Mouse (Mus musculus): Measurements from ENCODE around the gene Rnf180. TPM values are rescaled to one million over a fixed set of nuclear protein-coding genes. Genes with fewer than 3 reads are reported as not detected.

The Rnf180 gene
- polyA plus RNA-seq, 1 experiment from 2014 or later: 34.5 TPM

DNA sequence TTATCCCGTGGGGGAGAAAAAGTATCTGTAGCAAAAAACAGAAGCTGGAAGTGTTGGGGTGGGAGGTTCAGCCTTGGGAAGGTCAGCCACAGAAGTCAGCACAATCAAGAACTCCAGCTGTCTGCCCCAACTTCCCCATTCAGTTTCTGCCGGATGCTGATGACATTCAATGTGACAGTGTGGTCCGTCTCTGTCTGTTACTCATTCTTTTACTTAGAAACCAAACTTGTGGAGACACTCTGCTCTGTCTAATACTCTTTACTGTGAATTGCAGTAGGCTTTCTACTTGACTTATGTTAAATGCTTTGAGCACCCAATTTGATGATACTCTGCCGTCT is 5.4 kb upstream of the Rnf180 start:
- H3K4me2 ChIP-seq (ENCODE audit: low read length): no peak overlapping the region
- H3K36me3 ChIP-seq (ENCODE audit: control insufficient read depth, insufficient read depth, low read length): no peaks in the 10 kb centered on the region
- H3K9me3 ChIP-seq (ENCODE audit: control insufficient read depth, low read length): no peaks in the 10 kb centered on the region
- DNase-seq: no peak
- no peaks in the 10 kb centered on the region for H3K27me3 ChIP-seq (ENCODE audit: control insufficient read depth, insufficient read depth, low read length)
- no peak overlapping the region for H3K27ac ChIP-seq (replicated peaks; ENCODE audit: low read depth, low read length)
- H3K9ac ChIP-seq (replicated peaks; ENCODE audit: low read length): no peak overlapping the region
- no peak for ATAC-seq (ENCODE audit: low FRiP score, low TSS enrichment)
- H3K4me1 ChIP-seq (ENCODE audit: control insufficient read depth, insufficient read depth, low read length): no peaks in the 10 kb centered on the region
- no peak overlapping the region for H3K4me3 ChIP-seq (replicated peaks; ENCODE audit: low read depth, low read length)
- 81% methylated on average over 4 of the region's 4 CpGs for WGBS

DNA sequence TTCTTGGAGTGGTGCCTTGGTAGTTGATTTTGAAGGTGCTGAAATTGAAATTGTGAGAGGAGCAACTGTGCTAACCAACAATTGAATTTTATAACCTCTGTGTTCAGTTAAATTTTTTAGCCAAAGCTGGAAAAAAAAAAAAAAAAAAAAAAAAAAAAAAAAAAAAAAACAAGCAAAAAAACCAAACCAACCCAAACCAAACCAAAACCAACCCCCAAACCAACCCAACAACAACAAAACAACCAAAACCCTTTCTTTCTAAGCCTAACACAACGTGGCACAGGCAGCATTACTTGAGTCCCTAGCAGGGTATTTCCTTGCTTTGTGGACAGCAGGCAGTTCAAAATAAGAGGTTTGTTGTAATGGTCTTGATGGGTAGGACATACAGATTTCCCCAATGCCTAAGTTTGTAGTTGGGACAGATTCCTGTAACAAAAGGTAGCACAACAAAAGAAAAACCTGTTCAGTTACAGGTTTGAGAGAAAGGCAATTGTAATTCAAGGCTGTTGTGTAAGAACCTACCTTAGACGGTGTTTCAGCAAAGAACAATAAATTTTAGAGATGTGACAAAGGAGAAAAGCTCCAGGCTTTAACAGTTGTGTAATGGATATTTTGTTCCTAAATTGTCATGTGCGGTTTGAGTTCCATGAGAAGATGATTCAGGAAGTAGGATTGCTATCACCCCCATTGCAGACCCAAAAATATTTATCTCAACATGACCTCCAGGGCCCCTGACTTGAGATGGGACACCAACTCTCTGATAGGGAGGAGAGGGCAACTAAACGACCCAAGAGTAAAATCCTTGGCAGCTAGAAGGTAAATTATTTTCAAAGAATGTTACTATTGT is 4.8 kb upstream of the Rnf180 start:
- Histone ChIP-seq H3K4me3 (replicated peaks; ENCODE audit: low read depth, low read length) (no peak overlapping the region), H3K27me3 (ENCODE audit: control insufficient read depth, insufficient read depth, low read length) (no peaks in the 10 kb centered on the region), H3K9ac (replicated peaks; ENCODE audit: low read length) (no peak overlapping the region), H3K9me3 (ENCODE audit: control insufficient read depth, low read length) (no peaks in the 10 kb centered on the region), H3K27ac (replicated peaks; ENCODE audit: low read depth, low read length) (no peak overlapping the region), H3K36me3 (ENCODE audit: control insufficient read depth, insufficient read depth, low read length) (no peaks in the 10 kb centered on the region), H3K4me2 (ENCODE audit: low read length) (no peak overlapping the region), H3K4me1 (ENCODE audit: control insufficient read depth, insufficient read depth, low read length) (no peaks in the 10 kb centered on the region)
- WGBS: 73% methylated on average over 4 of the region's 4 CpGs
- DNase-seq (no peak), ATAC-seq (ENCODE audit: low FRiP score, low TSS enrichment) (no peak)

DNA sequence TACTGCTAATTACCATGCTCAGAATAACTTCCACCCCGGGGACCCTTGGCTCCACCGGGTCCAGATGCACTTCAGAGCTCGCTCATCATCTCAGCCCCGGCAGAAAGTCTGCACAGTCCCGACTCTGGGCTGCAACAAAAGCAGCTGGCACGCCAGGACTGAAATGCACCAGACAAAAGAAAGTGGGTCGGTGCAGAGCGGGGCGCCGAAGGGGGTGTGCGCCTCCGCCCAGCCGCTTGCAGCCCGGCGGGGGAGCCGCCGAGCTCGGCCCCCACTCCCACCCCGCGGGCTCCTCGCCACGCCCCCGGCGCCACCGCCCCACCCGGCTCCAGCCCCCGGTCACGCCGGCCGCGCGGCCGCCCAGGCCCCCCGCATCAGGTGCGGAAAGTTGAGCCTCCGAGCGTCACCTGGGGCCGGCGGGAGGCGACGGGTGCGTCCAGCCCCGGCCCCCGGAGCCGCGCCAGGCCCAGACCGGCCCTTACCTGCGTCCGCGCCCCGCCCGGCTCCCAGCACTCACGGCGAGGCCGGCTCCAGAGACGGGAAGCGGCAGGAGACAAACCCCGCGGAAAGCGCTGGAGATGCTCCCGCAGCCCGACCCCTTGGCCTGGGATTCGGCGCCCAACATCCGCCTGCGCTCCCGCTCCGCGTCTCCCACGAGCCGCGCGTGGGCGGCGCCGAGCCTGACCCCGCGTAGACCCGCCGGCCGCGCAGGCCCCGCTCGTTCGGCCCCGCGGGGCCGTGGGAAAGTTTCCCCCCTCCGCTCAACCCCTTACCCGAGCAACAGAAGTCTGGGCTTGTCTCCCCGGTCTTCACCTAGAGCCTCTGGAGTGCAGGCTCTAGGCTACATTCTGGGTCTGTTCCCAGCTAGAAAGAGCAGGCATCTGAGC is 591 bp downstream of the Rnf180 start:
- Histone ChIP-seq H3K27me3 (ENCODE audit: control insufficient read depth, insufficient read depth, low read length) (no peaks in the 10 kb centered on the region), H3K4me2 (ENCODE audit: low read length) (peak overlapping the region; percentile 79), H3K36me3 (ENCODE audit: control insufficient read depth, insufficient read depth, low read length) (no peaks in the 10 kb centered on the region), H3K9ac (replicated peaks; ENCODE audit: low read length) (peak overlapping the region; percentile 96), H3K27ac (replicated peaks; ENCODE audit: low read depth, low read length) (peak overlapping the region; percentile 81), H3K4me3 (replicated peaks; ENCODE audit: low read depth, low read length) (peak overlapping the region; percentile 88), H3K9me3 (ENCODE audit: control insufficient read depth, low read length) (no peaks in the 10 kb centered on the region), H3K4me1 (ENCODE audit: control insufficient read depth, insufficient read depth, low read length) (peaks cover 16% of the 10 kb centered on the region)
- peak; percentile 87 for ATAC-seq (ENCODE audit: low FRiP score, low TSS enrichment)
- under 1% methylated on average over 88 of the region's 91 CpGs for WGBS
- DNase-seq: peak; percentile 81

DNA sequence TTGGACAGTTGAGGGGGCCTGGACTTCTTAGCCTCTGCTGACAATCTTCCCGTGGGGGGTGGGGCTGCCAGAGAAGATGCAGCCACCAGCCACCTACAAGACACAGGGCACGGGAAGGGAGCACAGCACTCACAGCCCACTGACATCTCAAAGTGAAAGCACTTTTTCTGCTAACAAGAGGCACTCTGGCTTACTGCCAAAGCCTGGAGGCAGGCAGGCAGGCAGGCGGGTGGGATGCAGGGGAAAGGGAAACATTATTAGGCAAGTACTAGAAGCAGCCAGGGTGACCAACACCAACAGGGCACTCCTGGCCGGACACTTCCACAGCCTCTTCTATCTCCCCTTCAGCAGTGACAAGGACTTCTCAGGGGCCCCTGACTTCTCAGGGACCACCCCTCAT is 2.8 kb downstream of the Rnf180 start:
- ATAC-seq (ENCODE audit: low FRiP score, low TSS enrichment): peak; percentile 28
- WGBS: 27% methylated on average over 4 of the region's 4 CpGs
- peak; percentile 82 for DNase-seq
- Histone ChIP-seq H3K9me3 (ENCODE audit: control insufficient read depth, low read length) (no peaks in the 10 kb centered on the region), H3K27me3 (ENCODE audit: control insufficient read depth, insufficient read depth, low read length) (no peaks in the 10 kb centered on the region), H3K9ac (replicated peaks; ENCODE audit: low read length) (peak overlapping the region; percentile 6; the same call in 1 of the 2 replicates), H3K4me2 (ENCODE audit: low read length) (peak overlapping the region; percentile 25), H3K4me3 (replicated peaks; ENCODE audit: low read depth, low read length) (no peak overlapping the region), H3K4me1 (ENCODE audit: control insufficient read depth, insufficient read depth, low read length) (peaks cover 16% of the 10 kb centered on the region), H3K27ac (replicated peaks; ENCODE audit: low read depth, low read length) (peak overlapping the region; percentile 55; the same call in 1 of the 2 replicates), H3K36me3 (ENCODE audit: control insufficient read depth, insufficient read depth, low read length) (no peaks in the 10 kb centered on the region)

DNA sequence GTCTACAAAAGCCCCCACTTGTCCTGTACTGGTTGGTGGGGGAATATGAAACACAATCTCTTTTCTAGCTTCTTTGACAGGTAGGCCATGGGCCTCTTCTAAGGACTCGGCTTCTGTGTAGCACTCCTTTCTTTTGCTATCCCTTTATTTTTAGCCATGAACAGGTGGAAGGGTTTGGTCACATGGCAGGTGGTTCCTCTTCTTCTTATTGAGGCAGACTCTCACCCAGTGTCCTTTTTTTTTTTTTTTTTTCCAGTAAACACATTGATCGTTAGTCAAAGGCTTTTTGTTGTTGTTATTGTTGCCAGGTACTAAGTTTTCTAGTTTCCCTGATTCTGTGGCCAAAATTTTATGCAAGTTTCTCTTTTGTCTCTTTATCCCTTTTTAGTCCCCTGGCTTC is 4.0 kb downstream of the Rnf180 start:
- no peaks in the 10 kb centered on the region for H3K9me3 ChIP-seq (ENCODE audit: control insufficient read depth, low read length)
- no peak overlapping the region for H3K4me3 ChIP-seq (replicated peaks; ENCODE audit: low read depth, low read length)
- H3K9ac ChIP-seq (replicated peaks; ENCODE audit: low read length): no peak overlapping the region
- no peak overlapping the region for H3K27ac ChIP-seq (replicated peaks; ENCODE audit: low read depth, low read length)
- no peaks in the 10 kb centered on the region for H3K36me3 ChIP-seq (ENCODE audit: control insufficient read depth, insufficient read depth, low read length)
- peaks cover 16% of the 10 kb centered on the region for H3K4me1 ChIP-seq (ENCODE audit: control insufficient read depth, insufficient read depth, low read length)
- H3K4me2 ChIP-seq (ENCODE audit: low read length): no peak overlapping the region
- H3K27me3 ChIP-seq (ENCODE audit: control insufficient read depth, insufficient read depth, low read length): no peaks in the 10 kb centered on the region
- ATAC-seq (ENCODE audit: low FRiP score, low TSS enrichment) (no peak), DNase-seq (no peak)
- WGBS: 84% methylated on average over 2 of the region's 2 CpGs

DNA sequence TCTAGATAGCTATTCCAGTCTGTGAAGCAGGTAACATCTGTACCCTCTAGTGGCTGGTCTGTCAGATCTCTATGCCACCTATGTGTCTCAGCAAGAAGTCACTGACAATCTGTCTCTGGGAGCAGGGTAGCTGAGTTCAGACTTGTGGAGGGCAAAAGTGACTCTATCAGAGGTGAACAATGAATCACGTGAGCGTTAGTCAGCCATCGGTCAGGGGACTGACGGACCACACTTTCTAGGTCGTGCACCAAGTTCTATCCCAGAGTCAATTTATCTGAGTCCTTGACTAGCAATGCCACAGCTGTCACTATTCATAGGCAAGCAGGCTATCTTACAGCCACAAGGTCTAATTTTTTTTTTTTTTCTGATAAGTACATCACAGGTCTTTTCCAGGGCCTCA is 4.6 kb downstream of the Rnf180 start:
- no peak for DNase-seq
- Histone ChIP-seq H3K27ac (replicated peaks; ENCODE audit: low read depth, low read length) (no peak overlapping the region), H3K4me1 (ENCODE audit: control insufficient read depth, insufficient read depth, low read length) (peaks cover 16% of the 10 kb centered on the region), H3K4me3 (replicated peaks; ENCODE audit: low read depth, low read length) (no peak overlapping the region), H3K27me3 (ENCODE audit: control insufficient read depth, insufficient read depth, low read length) (no peaks in the 10 kb centered on the region), H3K4me2 (ENCODE audit: low read length) (no peak overlapping the region), H3K9ac (replicated peaks; ENCODE audit: low read length) (no peak overlapping the region), H3K9me3 (ENCODE audit: control insufficient read depth, low read length) (no peaks in the 10 kb centered on the region), H3K36me3 (ENCODE audit: control insufficient read depth, insufficient read depth, low read length) (no peaks in the 10 kb centered on the region)
- ATAC-seq (ENCODE audit: low FRiP score, low TSS enrichment): no peak
- WGBS: 91% methylated on average over 5 of the region's 5 CpGs

DNA sequence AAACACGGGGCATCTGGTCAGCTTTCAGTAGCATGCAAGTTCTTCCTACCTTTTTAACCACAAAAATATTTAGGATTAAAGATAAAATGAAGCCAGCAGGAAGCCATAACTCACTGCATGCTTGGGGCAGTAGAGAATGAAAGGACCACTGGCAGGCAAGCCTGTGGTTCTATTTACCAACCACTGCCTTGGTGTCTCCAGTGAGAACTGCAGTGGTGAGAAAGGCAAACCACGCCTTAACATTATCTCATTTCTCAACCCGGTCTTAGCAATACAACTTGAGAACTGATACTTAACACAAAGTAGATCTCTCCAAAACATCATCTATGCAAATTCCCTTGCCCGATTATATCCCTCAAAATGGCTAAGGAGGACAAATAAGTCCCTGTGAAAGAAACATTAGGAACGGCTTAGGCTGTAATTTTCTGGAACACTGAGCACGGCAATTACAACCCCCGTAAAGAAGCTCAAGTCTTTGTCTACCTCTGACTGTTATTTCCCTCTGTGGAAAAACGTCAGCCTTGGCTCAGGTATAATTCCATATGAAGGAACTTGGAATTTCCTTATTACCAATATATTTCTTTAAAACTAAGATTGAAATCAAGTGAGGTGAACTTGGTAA is 15.1 kb downstream of the Rnf180 start:
- Histone ChIP-seq H3K4me1 (ENCODE audit: control insufficient read depth, insufficient read depth, low read length) (no peaks in the 10 kb centered on the region; the same call in 1 of the 2 replicates), H3K9me3 (ENCODE audit: control insufficient read depth, low read length) (no peaks in the 10 kb centered on the region), H3K27me3 (ENCODE audit: control insufficient read depth, insufficient read depth, low read length) (no peaks in the 10 kb centered on the region), H3K36me3 (ENCODE audit: control insufficient read depth, insufficient read depth, low read length) (no peaks in the 10 kb centered on the region), H3K4me3 (replicated peaks; ENCODE audit: low read depth, low read length) (no peak overlapping the region), H3K27ac (replicated peaks; ENCODE audit: low read depth, low read length) (no peak overlapping the region), H3K9ac (replicated peaks; ENCODE audit: low read length) (no peak overlapping the region), H3K4me2 (ENCODE audit: low read length) (no peak overlapping the region)
- ATAC-seq (ENCODE audit: low FRiP score, low TSS enrichment): no peak
- no peak for DNase-seq
- 25% methylated on average over 8 of the region's 8 CpGs for WGBS

DNA sequence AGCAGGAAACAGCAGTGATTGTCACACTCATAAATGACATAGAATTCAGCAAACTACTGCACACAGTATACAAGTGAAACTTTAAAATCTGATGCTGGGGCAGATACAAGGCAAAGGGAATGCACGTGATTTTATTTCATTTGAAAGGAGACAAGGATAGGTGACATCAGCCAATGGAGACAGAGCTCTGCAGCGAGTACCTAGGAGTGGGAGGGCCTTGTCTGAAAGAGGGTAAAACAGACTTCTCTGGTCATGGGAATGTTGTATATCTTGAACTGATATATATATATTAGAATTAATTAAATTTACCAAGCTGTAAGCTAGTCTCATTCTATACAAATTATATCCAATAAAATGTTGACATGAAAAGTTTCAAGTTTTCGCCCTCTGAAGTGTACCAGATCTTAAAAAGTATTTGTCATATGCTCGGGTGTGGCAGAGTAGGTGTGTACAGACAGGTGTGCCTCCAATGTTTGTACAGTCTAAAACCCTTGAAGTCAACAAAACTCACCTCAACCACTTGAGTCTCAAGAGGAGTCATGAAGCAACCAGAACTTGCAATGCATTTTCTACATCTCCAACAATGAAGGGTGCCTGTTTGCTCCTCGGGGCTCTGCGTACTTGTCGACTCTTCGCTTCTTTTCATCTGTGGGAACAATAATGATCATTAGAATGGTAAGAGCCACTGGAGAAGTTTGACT is 24.1 kb downstream of the Rnf180 start:
- H3K9ac ChIP-seq (replicated peaks; ENCODE audit: low read length): no peak overlapping the region
- no peak overlapping the region for H3K27ac ChIP-seq (replicated peaks; ENCODE audit: low read depth, low read length)
- H3K36me3 ChIP-seq (ENCODE audit: control insufficient read depth, insufficient read depth, low read length): peaks cover 10% of the 10 kb centered on the region; the same call in 1 of the 2 replicates
- no peaks in the 10 kb centered on the region for H3K27me3 ChIP-seq (ENCODE audit: control insufficient read depth, insufficient read depth, low read length)
- 94% methylated on average over 8 of the region's 8 CpGs for WGBS
- H3K4me1 ChIP-seq (ENCODE audit: control insufficient read depth, insufficient read depth, low read length): no peaks in the 10 kb centered on the region
- no peak overlapping the region for H3K4me2 ChIP-seq (ENCODE audit: low read length)
- ATAC-seq (ENCODE audit: low FRiP score, low TSS enrichment): no peak
- H3K9me3 ChIP-seq (ENCODE audit: control insufficient read depth, low read length): peaks cover 15% of the 10 kb centered on the region
- no peak overlapping the region for H3K4me3 ChIP-seq (replicated peaks; ENCODE audit: low read depth, low read length)
- DNase-seq: no peak

Data from midbrain, embryonic 14.5 days (tissue).